Mouse (Mus musculus) thymus, adult 18-20 months (tissue): Measurements from ENCODE around the gene Dst.

Experiments used
- DNase-seq, 2 experiments: peaks; one replicate each; pipeline ENCODE4 v3.0.0; 2022; ENCODE audit warnings: mixed read lengths in 2 of 2

Gene Dst

DNA sequence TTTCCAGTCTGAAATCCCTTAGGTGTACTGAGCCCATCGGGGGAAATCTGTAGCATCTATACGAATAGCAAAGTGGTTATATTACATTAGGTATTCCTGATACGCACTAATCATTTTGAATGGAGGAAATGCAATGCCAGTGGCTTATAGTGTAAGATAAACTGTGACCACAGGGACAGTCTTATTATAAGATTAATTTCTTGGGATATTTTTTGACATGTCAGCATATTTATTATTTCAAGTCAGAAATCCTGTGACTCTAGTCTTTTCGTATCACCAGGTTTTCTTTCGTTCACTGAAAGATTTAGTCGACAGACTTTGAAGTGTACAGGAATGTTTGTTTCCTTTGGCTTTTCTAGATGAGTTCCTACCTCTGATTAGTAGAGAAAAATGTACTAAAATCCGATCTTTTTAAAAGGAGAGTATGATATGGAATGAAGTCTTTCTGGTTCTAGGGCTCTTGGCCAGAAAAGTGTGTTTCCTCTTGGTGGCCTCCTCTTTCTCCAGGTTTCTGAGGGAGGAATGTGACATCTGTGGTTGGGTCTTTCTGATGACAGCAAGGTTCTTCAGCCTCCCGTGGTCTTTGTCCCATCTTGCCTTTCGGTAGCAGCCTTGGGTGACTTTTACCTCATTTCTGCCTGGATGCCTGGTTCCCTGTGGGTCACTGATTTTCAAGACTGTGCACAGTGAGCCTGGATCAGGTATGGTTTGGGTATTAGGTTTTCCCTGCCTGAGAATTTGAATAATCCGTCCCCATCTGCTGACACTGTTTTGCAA is 161.7 kb downstream of the Dst start:
- DNase-seq = no peak

DNA sequence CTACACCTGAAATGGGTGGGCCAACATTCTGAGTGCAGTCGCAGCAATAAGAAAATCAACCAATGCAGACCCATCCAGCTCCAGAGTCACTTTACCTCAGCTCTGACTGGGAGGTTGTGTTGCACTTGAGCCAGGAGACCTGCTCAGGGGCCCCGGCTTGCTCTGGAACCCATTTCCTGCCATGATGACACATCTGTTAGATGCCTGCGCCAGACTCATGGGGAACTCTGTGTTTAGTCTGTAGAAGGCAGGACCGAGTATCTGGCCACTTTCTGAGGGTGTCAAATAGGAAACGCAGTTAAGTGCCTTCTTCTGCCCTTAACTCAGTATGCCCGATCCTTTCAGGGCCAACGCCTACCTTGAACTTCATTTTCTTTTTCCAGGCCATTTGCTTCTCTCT is 162.4 kb downstream of the Dst start:
- no peak for DNase-seq

GRCm38 (mm10) chr1:34070991-34071639 is 163.1 kb downstream of the Dst start:
- DNase-seq = no peak

DNA sequence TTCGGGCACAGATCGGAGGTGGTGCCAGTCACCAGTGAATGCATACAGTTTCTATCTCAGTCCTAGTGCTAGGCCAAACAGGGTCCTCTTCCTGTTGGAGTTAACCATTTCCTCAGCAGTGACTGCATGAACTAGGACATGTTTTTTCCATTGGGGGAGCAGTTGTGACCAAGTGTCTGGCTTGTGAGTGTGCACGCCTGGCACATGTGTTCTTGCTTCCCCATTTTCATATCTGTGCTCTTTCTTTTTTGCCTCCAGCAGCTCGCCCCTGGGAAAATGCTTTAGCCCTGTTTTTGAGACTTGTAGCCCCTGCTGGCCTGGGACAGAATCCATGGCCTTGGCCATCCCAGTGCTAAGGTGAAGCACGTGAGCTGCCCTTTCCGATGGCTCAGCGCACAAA is 164.2 kb downstream of the Dst start:
- no peak for DNase-seq

DNA sequence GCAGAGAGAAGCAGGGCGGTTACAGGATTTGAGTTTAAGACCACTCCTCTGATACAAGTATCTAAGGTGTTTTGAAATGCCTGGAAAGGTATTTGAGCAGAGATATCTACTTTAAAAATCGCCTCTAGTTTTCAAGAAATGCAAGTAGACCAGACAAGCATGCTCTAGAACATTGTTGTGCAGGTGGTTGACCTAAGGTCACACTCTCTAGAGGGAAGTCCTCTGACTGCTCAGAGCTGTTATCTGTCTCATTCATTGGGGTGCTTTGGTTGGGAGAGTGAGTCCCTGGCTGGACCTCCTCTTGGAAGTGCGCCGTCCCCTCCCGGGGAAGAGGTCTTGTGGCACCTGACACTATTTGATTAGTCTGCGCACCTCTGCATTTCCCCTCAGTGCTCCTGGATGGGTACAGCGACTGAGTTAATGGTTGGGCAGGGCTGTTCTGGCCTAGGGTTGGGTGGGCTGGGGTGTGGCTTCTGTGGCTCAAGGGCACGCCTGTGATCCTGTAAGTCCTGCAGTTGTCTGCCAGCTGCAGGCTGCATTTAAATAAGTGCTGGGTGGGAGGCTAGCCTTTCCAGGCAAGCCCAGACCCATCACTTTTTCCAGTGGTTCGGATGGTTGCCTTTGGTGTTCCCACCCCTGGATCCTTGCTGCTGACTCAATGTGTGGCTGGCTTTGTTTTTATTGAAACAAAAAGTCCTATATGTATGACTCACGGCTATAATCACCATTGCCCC is 165.6 kb downstream of the Dst start:
- no peak for DNase-seq

DNA sequence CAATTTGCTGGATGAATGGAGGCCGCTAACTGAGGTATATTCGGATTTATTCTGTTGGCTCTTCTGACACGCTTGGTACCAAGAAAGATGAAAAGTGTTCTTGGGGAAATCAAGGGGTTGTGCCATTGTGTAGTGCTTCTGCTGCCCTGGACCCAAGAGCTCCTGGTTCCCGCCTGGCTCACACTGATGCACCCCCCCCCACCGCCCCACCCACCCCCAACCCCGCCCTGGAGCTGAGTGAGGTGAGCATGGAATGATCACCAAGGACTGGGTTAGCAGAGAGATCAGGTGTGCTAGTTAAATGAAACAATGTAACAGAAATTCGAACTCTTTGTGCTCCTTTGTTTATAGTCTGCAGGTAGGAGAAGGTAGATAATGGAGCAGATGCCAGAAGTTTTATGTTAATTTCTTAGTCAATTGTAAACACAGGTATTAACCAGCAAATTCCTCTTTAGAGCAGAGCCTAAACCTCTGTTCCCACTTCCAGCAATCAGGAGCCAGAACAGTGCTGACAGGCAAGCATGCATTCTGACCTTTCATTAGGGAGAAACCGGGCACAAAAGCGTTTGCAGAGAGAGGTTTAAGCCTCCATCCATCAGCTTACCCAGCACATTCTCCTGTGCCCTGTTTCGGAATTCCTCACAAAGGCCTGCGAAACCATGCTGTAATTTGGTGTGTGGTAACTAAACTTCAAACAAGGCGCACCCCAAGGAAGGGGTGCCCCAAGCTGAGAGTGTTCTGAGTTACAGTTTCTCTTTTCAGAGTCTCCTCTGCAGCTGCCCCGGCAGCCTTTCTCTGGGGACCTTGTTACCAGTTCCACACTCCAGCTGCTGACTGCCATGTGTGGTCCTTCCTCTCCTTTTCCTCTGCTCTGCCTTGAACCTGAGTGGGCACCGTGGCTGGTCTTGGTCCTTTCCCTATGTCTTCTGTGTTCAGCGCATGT is 166.5 kb downstream of the Dst start:
- no peak for DNase-seq

- DNase-seq = no peak
These were observed 168.8 kb downstream of the Dst start for GRCm38 (mm10) chr1:34076701-34077421.

GRCm38 (mm10) chr1:34077422-34077790 is 169.4 kb downstream of the Dst start:
- DNase-seq = no peak

DNA sequence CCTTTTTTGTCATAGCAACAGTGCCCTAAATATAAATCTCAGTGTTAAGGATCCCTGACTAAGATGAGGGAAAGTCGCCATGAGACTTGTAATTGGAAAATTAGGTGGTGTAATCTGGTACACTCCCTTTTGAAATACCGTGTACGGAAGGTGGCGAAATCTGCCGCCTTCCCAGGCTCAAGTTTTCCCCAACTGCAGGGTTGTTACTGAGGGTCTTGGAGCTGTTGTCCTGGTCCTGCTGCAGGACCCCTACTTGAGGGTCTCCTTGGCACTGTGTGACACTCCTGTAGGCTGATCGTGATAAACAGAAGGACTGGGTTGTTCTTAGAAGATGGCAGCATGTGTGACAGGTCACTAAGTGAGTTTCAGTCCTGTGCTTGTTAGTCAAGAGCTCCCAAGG is 169.9 kb downstream of the Dst start:
- no peak for DNase-seq

DNA sequence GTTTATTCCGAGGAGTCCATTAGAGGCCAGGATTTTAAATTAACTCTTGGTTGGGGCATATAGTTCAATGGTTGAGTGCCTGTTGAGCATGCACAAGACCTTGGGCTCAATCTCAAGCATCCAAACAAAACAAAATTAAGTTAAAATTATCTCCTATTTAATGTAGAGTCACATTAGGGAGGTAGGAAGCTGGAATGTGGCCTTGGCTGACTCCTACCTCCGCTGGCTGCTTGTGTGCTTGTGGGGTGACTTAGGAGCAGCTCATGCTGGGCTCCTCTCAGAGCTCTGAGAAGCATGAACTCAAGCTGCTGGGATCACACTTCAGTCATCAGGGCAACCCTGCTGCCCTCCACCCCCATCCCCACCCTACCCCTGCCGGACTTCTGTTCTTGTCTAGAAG is 181.0 kb downstream of the Dst start:
- no peak for DNase-seq

DNA sequence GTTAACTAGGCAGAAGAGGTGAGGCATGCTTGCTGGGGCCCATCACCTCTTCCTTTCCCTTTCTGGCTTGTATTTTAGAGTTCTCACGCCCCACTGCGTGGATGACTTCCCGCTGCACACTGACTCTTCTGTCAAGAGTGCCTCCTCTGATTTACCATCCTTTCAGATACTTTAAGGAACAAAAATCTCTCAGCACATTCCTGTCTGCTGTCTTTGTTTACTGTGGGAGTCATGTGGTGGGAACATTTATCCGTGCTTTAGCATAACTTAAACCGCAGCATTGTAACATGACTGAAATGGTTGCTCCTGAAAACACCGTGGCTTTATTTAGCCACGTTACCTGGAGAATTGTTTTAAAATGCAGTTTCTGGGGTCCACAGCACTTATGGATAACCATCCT is 182.7 kb downstream of the Dst start:
- no peak for DNase-seq

- DNase-seq = no peak
These were observed 185.6 kb downstream of the Dst start for GRCm38 (mm10) chr1:34093652-34094051.

- no peak for DNase-seq
These were observed 186.3 kb downstream of the Dst start for GRCm38 (mm10) chr1:34094301-34094700.

- no peak for DNase-seq
These were observed 187.1 kb downstream of the Dst start for GRCm38 (mm10) chr1:34095173-34095572.

DNA sequence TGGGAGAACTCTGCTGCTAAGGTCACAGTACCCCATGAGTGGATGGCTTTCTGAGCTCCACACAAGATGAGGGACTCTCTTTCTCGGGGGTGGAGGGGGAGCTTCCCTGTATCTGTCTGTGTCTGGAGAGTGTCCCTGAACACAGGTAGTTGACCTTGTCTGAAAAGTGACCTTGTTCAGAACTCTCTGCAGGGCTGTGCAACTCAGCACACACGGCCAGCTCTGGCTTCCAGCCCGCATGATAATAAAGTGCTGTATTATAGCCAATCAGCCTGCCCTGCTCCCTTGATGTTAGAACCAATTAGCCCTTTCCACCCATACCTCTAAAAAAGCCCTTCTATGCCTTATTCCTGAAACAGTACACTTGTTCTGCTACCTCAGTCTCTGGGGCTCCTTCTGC is 188.9 kb downstream of the Dst start:
- no peak for DNase-seq

GRCm38 (mm10) chr1:34097640-34098039 is 189.6 kb downstream of the Dst start:
- DNase-seq = no peak

GRCm38 (mm10) chr1:34099439-34099838 is 191.4 kb downstream of the Dst start:
- no peak for DNase-seq

GRCm38 (mm10) chr1:34100385-34100784 is 192.4 kb downstream of the Dst start:
- no peak for DNase-seq

GRCm38 (mm10) chr1:34102604-34103003 is 194.6 kb downstream of the Dst start:
- no peak for DNase-seq

GRCm38 (mm10) chr1:34103176-34103575 is 195.2 kb downstream of the Dst start:
- no peak for DNase-seq

GRCm38 (mm10) chr1:34103713-34104172 is 195.7 kb downstream of the Dst start:
- DNase-seq = no peak

- no peak for DNase-seq
These were observed 196.8 kb downstream of the Dst start for GRCm38 (mm10) chr1:34104846-34105245.
